Mouse (Mus musculus) liver (tissue): ENCODE results near the gene Doc2a.
"Not testable (repeated sequence)": the region's sequence is repeated elsewhere in the genome, so short reads cannot be mapped to it uniquely, and the experiment has no call there.

Source experiments
- DNase-seq: peaks from one replicate; pipeline ENCODE4 v3.0.0-alpha.2; 2020; ENCODE audit warnings: mixed read lengths

Doc2a gene

GRCm38 (mm10) chr7:126869780-126870519, 22.7 kb downstream of the Doc2a start:
- no peak for DNase-seq

GRCm38 (mm10) chr7:126870520-126870891, 23.3 kb downstream of the Doc2a start:
- DNase-seq: no peak

GRCm38 (mm10) chr7:126877239-126877638, 30.0 kb downstream of the Doc2a start:
- DNase-seq: no peak

- no peak for DNase-seq
Measured at GRCm38 (mm10) chr7:126881040-126881439, 33.8 kb downstream of the Doc2a start.

GRCm38 (mm10) chr7:126883731-126884181, 36.5 kb downstream of the Doc2a start:
- DNase-seq: peak; percentile 42

- DNase-seq: peak; percentile 99
Measured at GRCm38 (mm10) chr7:126884286-126885164, 37.3 kb downstream of the Doc2a start, which contains the start of gene Taok2. TSS of gene Taok2 (minus strand) at chr7:126884703.

- no peak for DNase-seq
Measured at GRCm38 (mm10) chr7:126887281-126887680, 40.1 kb downstream of the Doc2a start.

- no peak for DNase-seq
Measured at GRCm38 (mm10) chr7:126888852-126889251, 41.6 kb downstream of the Doc2a start.

- DNase-seq: no peak
Measured at GRCm38 (mm10) chr7:126896912-126897311, 49.7 kb downstream of the Doc2a start.

GRCm38 (mm10) chr7:126897390-126898101, 50.3 kb downstream of the Doc2a start:
- DNase-seq: peak; percentile 25

GRCm38 (mm10) chr7:126898102-126898990, 51.1 kb downstream of the Doc2a start:
- DNase-seq: peak; percentile 99

GRCm38 (mm10) chr7:126899781-126900180, 52.6 kb downstream of the Doc2a start:
- DNase-seq: not testable (repeated sequence)
